Mouse (Mus musculus) T-helper 17 cell (primary cell): ENCODE data around the gene Ceacam5.

Source experiments
- in situ Hi-C, 2 experiments: fragments of 300-600 bp; cut with MboI, MseI; formaldehyde crosslinking; loops; 1 replicate in 1 of 2; 2 replicates in 1 of 2; pipeline ENCODE4 v1.15.1; 2025; ENCODE audit warnings: high pct_unique_total_duplicates in 2 of 2

Gene Ceacam5

DNA sequence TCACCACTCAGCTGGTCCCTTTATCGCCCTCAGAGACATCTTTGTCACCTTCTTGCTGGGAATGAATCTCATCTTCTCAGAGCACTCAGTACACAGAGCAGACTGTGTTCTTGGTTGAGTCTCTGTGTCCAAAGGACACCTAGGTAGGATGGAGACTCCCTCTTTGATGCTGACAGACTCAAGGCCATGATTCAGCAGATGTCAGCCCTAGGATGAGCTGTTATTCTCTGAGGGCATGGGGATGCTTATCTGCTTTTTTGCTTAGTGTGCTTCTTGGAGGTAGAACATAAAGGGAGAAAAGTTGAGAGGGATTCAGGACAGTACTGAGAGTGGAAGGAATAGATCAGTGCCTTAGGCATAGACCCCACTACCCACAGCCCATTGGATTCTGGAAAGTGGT is at the start of gene Ceacam5:
Ceacam5 (plus strand) TSS at position 301 of the 400 bp plus-strand sequence.
- in situ Hi-C loops = no loop called here
